Mouse (Mus musculus) urinary bladder, adult 2 months (tissue): ENCODE results near the gene Fnbp1. TPM values are rescaled to one million over a fixed set of nuclear protein-coding genes. Genes with fewer than 3 reads are reported as not detected.
A peak's percentile ranks its signal among the peaks of the same experiment; 100 is the strongest.

Source experiments
- DNase-seq: peaks from one replicate; pipeline ENCODE4 v3.0.0; 2022; ENCODE audit warnings: low spot score
- polyA plus RNA-seq: library from polyadenylated mRNA; depleted of rRNA; stranded (reverse); fragments of >200 nt; gene quantifications from 2 replicates; pipeline ENCODE4 v1.2.3, GENCODE M21; 2012

The Fnbp1 gene
- polyA plus RNA-seq, 1 experiment = 167 TPM

DNA sequence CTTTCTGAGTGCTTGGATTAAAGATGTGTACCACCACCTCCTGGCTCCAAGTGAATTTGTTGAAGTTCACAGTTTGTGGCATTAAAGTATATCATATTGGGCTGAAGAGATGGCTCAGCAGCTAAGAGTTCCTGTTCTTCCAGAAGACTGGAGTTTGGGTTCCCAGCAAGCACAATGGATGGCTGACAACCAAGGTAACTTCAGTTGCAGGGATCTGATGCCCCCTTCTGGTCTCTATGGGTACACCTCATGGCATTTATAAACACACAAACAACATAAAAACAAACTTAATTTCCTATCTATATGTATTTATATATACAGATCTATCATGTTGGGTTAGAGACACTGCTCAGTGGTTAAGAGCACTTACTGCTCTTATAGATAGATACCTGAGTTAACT, 9.0 kb upstream of the Fnbp1 start:
- DNase-seq = no peak

DNA sequence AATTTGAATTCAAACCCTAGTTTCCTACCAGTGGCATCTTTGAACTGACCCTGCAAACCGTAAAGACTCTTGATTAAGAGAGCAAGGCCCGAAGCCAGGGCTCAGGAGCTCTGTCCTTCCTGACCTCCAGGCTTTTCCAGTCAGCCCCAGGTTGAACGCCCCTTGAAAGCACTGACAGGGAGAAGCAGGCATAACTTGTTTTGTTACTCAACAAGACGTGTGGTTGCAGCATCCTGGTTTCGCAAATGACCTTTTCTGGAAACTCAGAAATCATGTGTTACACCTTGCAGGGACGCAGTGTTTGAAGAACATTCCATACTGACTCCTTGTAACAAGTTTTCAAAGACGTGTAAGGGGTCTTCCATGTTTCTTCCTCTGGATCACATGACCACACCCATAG, 5.2 kb upstream of the Fnbp1 start:
- DNase-seq = no peak

DNA sequence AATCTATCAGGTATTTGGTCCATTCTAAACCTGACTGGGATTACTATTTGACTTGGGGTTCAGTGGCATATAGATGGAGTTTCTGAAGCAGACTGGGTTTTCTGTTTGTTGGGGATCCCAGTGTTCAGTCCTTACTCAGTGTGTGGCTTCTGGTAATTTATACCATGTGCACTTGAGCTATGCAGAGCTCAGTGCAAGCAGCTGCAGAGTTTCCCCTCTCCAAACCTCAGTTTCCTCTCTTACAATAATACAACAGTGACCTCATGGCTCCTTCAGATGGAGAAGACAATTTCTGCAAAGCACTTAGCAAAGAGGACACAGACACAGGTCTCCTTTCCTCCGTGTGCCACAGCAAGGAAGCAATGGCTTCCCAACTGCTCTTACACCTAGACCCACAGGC, 3.1 kb upstream of the Fnbp1 start:
- DNase-seq = no peak

DNA sequence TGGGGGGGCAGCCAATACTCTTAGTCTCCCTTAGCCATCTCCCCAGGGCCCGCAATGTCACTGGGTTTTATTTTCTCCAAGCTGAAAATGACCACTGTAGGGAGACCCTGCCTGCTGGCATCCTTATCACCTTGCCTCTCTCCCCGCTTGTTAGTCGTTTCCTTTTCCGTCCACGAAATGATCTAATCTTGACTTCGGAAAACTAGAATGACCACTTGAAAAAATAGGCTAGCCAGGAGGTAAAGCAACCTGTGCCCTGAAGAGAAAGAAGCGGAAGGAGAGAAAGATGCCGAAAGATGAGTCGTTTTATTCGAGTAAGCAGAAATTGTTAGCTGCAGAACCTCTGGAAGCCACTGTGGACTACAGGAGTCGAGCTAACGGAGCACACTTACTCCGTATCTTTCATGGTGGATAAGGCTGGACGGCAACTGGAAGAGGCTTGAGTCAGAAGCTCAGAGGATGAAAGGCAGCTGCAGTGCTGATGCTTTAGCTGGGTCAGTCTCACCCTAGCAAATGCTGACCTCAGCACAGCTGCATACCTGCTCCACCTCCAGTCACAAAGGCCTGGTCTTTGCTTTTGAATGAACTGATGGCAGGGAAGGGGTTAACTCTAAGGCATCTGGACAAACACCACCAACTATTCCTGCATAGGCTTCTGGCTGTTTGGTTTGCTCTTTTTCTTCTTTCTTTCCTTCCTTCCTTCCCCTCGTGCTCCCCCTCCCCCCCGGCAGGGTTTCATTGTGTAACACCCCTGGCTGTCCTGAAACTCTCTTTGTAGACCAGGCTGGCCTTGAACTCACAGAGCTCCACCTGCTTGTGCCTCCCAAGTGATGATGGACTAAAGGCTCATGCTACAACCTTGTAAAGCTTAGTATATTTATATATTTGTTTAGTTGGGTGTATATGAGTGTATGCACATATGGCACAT, 2.2 kb upstream of the Fnbp1 start:
- DNase-seq = no peak

DNA sequence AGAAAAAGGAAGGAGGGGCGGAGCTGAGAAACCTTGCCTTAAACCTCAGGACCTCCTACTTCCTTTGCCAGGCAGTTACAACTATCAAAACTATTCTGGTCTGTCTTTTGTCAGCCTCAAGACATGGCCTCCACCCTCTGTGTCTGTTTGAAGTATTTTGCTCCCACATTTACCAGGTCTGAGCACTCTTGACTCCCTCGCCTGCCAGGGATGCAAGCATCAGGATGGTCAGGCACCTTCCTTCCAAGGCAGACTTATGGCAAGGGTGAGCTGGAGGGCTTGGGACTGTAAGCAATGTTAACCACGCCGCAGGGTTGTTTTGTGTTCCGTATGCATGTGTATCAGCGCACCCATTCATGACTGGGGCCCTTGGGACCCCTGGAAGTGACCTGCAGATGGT, 1.5 kb upstream of the Fnbp1 start:
- DNase-seq = no peak

DNA sequence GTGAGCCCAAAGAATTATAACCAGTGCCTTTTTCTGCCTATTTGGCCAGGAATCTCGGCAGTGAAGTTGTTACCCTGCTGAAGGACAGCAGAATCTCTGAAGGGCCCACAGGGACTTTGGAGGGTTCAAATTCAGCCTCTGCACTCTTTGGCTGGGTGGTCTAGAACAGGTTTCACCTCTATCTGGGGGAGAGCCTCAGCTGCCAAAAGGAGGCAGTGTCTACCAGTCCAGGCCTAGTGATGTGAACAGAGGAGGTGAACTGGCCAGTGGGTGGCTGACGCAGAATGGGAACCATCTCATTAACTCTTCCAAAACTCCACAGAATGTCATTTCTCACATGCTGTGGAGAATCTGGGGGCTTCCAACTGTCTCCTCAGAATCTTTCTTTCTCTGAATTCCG, 697 bp upstream of the Fnbp1 start:
- no peak for DNase-seq

DNA sequence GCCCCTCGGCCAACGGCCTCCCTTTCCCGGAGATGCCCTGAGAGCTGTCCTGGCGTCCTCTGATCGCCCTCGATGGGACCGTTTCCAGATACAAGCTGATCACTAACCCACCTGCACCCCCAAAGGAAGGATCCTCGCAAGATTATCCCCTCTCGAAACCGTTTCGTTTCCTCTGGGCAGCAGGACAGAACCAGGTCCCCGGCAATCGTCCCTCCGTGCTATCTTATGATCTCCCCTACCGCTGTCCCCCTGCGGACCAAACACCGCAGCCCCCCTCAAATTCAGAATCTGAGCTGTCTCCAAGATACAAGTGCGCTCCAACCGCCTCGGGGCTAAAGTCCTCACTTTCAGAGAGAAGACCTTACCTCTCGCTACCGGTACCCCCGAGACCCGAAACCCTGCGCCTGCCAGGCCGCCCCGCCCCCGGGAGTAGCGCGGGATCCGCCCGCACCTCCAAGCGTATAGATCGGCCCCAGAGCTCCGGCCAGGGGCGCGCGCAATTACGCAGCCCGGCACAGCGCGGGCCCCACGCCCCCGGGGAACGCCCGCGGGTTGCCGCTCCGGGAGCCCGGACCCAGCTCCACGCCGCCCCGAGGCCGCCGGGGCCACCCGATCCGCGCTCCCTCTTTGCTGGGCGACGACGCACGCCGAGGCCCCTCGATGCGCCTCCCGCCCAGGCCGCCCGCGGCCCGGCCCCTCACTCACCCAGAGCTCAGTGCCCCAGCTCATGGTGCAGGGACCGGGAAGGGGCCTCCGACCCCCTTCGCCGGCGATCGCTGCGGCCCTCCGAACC, 538 bp downstream of the Fnbp1 start:
- no peak for DNase-seq

DNA sequence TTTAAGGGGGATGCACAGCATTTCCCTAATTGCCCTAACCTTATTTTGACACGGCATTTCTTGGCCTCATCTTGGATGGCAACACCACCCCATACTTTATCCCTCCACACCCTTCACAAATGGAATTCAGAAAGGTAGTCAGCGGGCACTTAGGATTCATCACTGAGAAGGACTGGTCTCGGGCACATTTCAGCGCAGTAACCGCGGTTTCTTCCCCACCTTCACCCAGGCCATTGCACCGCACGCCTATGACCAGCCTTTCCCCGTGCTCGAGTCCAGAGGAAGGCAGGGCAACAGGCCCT, 1.1 kb downstream of the Fnbp1 start:
- peak; percentile 38 for DNase-seq

DNA sequence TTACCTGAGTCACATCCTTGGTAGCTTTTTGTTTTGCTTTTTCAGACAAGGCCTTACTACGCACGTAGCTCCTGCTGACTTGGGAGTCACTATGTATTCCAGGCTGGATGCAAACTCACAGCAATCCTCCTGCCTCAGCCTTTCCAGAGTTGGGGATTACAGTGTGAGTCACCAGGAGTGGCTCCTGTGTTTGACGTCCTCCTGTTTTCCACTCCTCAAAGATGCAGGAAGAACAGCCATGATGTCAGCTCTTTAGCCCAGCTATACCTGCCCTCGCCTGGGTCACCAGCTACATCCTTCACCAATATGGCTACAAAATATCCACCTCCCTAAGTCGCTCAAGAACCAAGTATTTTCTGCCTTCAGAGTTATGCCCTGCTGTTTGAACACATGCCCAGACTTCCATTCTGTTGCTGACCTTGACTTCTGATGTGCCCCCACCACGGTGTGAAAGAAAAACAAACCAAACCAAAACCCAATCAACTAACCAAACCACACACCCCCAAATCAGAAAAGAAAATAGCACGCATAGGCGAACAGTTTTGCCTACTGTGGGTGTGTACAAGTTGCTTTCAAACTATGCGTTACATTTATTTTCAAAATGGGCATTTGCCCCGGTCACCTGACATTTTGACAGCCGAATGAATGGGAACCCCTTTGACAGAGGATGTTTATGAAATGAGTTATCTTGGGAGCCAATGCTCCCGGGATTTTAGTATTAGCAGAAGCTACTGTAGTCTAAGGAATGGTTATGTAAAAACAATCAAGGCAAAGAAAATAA, 1.6 kb downstream of the Fnbp1 start:
- no peak for DNase-seq

DNA sequence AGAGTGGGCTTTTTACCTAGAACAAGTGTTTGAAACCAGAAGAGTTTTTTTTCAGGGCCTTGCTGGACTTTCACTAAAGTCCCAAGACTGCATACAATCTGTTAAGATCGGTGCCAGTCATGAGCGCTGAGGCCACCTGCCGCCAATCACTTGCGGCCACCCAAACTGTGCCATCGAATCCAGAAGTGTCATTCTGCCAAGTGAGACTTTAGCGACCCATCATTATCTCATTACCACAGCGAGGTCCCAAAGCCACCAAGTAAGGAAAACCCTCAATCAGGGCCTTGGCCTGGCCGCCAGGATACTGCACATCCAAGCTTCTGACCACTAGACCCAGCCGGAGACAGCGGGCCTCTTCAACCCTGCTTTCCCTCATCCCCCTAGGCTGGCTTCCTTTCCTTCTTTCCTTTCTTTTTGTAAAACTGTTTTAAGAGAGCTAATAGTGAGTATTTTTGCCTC, 2.6 kb downstream of the Fnbp1 start:
- no peak for DNase-seq

DNA sequence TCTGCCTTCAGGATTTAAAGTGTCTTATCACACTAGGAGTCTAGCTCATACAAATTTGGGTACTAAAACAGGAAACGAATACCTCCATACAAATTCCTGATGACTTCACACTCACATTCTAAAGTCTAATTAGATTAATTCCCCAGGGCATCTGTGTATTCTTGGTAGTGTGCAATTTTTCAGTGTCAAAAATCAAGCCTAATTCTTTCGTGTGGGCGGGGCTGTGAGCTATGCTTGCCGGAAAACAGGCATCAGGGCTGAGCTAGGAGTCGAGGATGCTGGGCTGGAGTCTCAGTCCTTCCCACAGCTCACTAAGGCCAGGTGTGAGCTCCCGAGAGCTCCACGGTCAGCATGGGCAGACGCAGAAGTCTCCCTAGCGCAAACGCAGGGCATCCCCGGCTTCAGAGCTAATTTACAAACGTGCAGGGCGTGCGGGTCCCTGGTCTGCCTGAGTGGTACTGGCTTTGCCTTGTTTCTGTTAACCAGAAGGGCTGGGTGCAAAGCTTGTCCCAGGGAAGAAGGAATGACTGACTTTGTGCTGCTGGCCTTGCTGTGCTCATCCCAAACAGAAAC, 4.7 kb downstream of the Fnbp1 start:
- DNase-seq = no peak

DNA sequence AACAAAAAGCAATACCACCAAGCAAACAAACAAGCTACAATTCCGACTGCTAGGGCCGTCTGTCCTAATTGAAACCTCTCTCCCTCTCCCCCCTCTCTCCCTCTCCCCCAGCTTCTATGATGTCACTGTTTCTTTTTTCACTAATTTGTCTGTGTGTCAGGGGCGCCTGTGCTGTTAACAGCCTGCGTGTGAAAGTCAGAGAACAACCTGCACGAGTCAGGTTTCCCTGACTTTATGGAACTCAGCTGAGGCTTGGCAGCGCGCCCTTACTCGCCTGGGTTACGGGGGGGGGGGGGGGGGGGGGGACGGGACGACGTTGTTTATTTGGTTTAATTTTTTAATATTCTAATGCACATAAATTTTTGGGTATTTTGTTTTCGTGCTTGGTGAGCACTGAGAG, 5.5 kb downstream of the Fnbp1 start:
- no peak for DNase-seq

DNA sequence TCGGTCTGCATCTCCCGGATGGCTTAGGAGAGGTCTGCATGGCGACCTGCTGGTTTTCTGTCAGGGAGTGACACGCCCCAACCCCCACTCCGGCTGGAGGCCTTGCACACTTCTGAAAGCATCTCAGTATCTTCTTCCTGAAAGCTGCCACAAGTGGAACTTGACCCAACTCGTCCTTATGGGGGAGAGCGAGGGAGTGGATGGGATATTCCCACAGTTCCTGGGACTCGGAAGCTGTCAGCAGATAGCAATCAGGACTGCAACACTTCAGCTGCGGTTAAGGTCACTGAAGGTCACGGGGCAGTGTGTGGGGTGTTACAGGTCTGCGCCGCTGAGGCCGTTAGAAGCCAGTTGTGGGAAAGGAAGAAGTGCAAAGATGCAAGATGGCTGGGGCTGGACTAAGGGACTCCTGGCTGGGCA, 6.3 kb downstream of the Fnbp1 start:
- no peak for DNase-seq

DNA sequence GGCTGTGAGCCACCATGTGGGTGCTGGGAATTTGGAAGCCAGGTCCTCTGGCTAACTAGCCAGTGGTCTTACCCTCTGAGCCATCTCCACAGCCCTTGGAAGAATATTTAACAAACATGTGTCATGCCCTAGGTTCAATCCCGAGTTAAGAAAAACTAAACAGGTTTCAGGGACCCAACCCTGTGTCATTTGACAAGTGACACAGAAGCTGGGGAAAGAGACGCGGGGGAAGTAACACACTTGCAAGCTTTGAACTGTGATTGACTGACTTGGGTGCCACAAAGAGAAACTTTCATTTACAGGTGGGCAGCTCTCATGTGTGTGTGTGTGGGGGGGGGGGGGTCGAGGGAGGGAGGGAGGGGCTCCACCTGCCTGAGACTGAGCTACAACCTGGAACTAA, 7.8 kb downstream of the Fnbp1 start:
- no peak for DNase-seq

DNA sequence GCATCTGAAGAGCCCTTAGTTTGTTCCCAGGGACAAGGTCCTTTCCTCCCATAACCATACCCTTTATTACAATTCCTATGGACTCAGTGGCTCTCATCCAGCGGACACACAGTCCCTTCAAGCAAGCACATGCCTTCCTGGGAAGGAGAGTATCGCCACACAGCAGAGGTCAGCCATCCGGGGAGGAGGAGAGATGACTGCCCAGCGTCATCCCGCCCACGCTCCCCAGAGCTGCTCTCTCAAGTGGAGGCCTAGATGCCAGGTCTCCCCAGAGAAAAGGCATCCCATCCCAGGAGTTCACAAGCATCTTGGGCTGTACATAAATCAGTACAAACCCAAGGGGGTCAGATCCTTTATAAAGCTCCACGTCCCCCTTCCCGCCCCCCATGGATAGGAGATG, 9.1 kb downstream of the Fnbp1 start:
- no peak for DNase-seq

DNA sequence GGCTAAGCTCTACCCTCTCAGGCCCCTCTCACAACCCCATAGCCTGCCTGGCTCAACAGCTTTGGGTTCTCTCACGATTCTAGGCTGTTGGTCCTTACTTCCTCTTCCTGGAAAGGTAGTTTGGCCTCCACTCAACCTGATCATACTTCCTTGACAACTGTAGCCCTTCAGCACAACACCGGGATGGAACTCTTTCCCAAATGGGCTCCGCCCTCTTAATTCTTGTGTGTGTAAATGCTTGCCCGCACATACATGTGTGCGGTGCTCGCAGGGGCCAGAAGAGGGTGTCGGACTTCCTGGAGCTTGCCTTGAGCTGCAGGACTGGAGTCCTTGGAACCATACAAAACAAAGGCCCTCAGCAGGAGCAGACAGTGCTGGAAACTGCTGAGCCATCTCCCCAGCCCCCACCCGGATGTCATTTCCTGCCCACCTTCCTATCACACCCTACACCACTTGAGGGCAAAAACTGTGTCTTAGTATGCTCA, 11.0 kb downstream of the Fnbp1 start:
- DNase-seq = no peak

DNA sequence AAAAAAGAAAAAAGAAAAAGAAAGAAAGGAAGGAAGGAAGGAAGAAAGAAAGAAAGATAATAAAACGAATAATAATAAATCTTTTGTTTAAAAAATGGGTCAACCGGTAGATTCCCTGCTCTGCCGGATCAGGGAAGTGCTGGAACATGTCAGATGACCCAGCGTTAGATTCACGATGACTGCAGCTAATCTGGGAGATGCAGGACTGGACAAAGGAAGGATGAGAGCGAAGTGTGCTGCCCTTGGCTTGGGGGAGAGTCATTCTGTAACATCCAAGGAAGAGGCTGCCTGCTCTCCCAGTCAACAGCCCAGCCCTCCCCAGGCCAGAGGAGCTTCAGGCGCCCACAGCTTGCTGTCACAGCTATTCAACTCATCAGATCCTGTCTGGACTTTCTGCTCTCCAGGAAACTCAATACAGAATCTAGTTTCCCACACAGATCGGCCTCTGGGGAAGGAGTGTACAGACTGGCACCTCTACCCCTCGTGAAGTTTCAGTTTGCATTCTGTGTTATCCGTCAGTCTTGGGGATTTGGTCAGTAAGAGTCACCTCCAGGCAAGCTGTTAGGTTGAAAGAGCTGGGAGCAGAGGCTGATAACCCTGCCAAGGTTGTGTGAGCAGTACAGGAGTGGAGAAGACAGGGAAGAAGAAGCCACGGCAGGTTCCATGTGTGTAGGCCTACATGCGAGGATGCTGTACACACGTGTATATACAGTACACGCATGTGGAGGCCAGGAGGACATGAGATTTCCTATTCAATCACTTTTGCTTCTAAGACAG, 11.9 kb downstream of the Fnbp1 start:
- no peak for DNase-seq

DNA sequence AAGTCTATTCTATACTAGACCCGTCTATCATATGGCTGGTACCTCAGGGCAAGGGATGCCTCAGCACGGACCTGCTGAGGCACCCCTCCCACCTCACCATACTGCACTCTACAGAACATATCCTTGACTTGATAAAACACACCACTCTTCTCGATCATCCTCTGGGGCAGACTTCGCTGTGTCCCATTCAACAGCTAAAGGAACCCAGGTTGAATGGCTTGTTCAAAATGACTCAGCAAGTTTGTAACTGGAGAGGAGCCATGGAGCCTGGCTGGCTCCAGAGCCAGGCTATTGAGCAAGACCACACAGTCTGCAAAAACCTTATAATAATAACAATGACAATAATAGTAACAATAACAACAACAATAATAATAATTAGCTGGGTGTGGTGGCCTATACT, 13.9 kb downstream of the Fnbp1 start:
- no peak for DNase-seq

DNA sequence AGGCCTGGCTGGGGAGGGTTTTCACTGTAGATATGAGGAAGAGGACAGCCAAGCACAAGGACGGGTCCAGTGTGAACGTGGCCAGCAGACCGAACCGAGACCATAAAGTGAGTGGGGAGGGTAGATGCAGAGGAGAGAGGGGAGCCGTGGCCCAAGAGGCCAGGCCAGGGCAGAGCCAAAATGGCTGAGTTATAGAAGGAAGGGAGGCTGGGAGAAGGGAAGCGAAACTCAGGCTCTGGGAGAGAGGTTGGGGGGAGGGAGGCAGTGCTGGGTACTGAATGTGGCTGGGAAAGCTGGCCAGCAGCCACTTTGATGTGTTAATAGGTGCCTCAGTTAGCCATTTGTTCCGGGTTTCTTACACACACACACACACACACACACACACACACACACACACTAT, 14.6 kb downstream of the Fnbp1 start:
- no peak for DNase-seq

DNA sequence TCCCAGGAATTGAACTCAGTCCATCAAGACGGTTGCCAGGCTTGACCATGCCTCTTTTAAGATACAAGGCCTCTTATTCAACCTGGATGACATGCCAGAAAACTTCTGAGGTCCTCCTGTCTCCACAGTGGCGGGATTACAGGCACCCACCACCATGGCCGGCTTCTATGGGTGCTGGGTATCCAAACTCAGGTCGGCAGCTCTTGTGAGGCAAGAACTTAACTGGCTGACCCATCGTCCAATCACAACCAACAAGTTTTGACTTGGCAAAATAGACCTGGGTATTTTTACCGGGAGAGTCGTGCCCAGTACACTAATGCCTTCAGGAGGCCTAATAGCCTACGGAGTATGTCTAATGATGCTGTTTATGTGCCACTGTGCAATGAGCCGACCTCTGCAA, 15.8 kb downstream of the Fnbp1 start:
- DNase-seq = no peak

DNA sequence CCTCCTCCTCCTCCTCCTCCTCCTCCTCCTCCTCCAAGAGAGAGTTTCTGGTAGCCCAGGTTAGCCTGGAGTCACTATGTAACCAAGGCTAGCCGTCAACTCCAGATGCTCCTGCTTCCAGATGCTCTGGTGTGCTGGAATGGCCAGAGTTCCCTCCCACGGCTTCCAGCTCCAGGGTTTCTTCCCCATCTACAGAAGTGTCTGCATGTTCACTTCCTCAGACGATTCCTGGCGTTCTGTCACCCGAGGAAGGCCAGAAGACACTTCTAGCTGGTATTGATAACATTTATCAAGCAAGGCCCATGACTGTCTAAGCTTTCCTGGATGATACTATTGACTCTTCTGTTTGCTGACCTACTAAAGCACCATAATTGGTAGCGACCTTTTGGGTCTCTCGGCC, 16.7 kb downstream of the Fnbp1 start:
- no peak for DNase-seq
